Mouse (Mus musculus): ENCODE results near the gene Slc22a12.

The Slc22a12 gene

DNA sequence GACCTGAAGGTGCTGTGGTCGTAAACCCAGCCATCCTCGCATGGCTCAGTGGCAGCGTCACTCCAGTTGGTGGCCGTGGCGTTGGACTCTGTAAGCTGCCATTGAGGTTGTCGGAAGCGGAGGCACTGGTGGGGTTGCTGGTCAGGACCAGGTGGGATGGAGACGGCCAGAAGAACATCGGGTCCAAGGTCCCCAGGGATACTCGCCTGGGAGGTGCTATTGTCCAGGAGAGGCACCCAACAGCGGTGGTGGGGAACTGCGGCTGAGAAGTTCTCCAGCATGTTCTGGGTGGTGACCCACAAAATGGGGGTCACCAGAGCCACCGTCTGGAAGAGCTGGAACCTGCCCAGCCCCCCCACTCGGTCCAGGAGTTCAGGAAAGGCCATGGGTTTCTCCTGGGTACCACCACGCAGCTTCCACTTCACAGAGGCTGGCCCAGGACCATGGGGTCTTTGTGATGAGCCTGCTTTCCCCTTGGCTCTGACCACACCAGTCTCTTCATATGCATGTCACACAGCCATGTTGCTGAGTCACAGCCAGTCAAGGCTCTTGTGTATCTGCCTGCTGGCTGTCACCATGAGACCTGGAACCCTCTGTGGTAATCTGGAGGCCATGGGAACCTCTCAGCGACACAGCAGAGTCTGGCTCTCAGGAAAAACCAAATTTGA is at the start of gene Slc22a12:
TSS of gene Slc22a12 (minus strand) at position 666 of the 668 bp plus-strand sequence.
- peak; percentile 33 for DNase-seq (ENCODE audit: low read depth)

GRCm38 (mm10) chr19:6572001-6572400 is 29.2 kb upstream of the Slc22a12 start:
- DNase-seq (ENCODE audit: low read depth): no peak

GRCm38 (mm10) chr19:6571476-6571875 is 28.6 kb upstream of the Slc22a12 start:
- DNase-seq (ENCODE audit: low read depth): no peak

GRCm38 (mm10) chr19:6569561-6569960 is 26.7 kb upstream of the Slc22a12 start:
- DNase-seq (ENCODE audit: low read depth): no peak

DNA sequence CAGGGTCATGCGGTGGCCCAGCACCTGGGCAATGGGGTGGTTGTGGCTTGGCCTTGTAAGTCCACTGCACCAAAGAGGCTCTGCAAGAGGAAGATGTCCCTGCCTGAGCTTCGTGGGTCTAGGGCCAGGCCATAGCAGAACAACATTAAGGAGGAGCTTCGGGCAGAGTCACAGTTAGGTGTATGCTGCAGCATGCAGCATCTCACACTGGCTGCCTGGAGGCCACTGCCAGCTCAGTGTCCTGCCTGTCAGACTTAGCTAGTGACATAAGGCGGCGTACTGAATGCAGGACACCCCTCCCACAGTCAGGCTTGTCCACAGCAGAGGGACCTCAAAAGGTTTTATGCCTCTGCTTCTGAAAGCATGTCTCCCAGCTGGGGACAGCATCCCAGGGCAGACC is 26.2 kb upstream of the Slc22a12 start:
- no peak for DNase-seq (ENCODE audit: low read depth)

- DNase-seq (ENCODE audit: low read depth): no peak
Measured at GRCm38 (mm10) chr19:6566450-6566849, 23.6 kb upstream of the Slc22a12 start.

DNA sequence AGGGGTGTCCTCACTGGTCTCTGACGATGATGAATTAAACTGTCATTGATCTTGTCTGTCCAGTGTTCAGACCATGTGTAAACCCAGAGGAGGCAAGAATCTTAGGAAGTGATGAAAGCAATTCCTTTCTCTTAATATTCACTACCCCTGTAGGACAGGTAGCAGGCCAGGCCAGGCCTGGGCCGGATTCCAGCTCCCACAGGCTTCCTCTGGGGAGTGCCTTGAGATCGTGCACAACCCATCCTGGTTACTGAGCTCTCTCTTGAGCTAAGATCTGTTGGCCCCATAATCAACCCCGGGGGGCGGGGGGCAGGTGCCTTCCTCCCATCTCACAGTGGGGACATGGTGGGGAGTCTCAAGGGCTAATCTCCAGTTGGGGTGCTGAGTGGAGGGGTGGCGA is 22.3 kb upstream of the Slc22a12 start:
- DNase-seq (ENCODE audit: low read depth): no peak

- no peak for DNase-seq (ENCODE audit: low read depth)
Measured at GRCm38 (mm10) chr19:6560246-6560815, 17.5 kb upstream of the Slc22a12 start.

- DNase-seq (ENCODE audit: low read depth): no peak
Measured at GRCm38 (mm10) chr19:6559576-6559975, 16.7 kb upstream of the Slc22a12 start.

- no peak for DNase-seq (ENCODE audit: low read depth)
Measured at GRCm38 (mm10) chr19:6553819-6554582, 11.2 kb upstream of the Slc22a12 start.

GRCm38 (mm10) chr19:6553174-6553573 is 10.3 kb upstream of the Slc22a12 start:
- DNase-seq (ENCODE audit: low read depth): no peak

DNA sequence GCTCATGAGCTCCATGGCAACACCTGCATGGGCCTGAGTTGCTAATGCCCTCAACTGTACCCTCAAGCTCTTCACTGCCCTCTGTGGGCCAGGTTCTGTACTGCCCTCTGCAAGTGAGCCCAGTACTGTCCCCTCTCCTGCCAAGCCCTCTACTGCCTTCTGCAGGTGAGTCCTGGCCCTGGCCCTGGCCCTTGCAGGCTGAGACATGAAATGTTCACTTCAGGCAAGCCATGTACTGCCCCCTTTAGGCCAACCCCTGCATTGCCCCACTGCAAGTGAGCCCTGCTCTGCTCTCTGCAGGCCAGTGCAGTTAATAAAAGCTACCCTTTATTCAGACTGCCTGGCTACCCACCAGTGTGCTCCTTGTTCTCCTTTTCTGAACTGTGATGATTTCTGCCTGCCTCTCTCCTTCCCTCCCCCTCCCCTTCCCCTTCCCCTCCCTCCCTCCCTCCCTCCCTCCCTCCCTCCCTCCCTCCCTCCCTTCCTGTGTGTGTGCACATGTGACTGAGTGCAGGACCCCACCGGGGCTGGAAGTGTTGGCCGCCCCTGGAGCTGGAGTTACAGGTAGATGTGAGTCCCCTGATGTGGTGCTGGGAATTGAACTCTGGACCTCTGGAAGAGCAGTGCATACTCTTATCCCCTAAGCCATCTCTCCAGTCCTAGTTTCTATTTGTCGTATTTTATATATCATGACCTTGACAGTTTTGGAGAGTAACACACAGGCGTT is 9.6 kb upstream of the Slc22a12 start:
- DNase-seq (ENCODE audit: low read depth): peak; percentile 75

DNA sequence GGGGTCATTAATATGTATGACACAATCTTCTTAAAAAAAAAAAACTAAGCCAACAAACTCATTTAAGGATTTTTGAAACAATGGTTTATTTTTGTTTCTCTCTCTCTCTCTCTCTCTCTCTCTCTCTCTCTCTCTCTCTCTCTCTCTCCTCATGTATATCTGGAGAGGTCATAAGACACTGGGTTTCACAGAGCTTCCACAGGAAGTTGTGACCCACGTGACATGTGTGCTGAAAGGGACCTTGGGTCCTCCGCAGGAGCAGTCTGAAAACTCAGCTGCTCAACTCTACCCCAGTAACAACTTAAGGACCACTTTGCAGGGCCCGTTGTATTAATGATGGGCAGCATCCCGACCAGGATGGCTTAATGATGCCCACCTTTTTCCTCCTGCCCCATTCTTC is 8.4 kb upstream of the Slc22a12 start:
- peak; percentile 26 for DNase-seq (ENCODE audit: low read depth)

GRCm38 (mm10) chr19:6549566-6549965 is 6.7 kb upstream of the Slc22a12 start:
- DNase-seq (ENCODE audit: low read depth): no peak

- DNase-seq (ENCODE audit: low read depth): no peak
Measured at GRCm38 (mm10) chr19:6548431-6549410, 5.9 kb upstream of the Slc22a12 start.

DNA sequence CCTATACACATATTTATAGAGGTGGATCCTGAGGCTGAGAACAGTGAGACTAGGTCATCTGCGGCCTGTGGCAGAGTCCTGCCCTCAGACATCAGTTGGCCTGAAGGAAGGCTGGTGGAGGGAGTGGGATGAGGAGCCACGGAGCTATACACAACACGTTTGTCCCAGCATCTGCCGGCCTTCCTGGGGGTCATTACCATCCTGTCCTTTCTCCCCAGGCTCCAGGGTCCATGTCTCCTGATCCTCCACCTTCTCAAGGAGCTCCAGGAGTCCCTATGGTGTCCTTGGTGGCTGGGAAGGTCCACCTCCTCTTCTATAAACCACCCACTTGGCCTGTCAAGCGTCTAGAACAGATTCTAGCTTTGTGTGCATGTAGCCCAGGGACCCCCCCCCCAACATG is 5.0 kb upstream of the Slc22a12 start:
- no peak for DNase-seq (ENCODE audit: low read depth)

DNA sequence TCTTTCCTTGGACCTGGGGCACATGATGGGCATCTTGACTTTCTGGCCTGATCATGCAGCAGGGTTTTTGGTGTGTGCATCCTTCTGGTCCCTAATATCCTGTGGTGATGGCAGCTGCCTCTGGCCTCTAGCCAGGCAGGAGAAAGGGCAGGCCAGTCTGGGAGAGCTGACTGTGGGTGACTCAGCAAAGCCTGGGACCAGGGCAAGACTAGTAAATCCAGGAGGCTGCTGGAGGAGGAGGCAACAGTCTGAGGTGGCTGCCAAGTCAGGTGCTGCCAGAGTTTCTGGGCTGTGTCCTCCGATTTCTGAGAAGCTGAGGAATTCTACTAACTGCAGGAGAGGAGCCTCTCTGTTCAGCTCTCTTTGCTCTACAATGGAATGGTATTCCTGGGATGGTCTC is 3.3 kb upstream of the Slc22a12 start:
- peak; percentile 37 for DNase-seq (ENCODE audit: low read depth)

- DNase-seq (ENCODE audit: low read depth): no peak
Measured at GRCm38 (mm10) chr19:6545481-6545880, 2.6 kb upstream of the Slc22a12 start.

DNA sequence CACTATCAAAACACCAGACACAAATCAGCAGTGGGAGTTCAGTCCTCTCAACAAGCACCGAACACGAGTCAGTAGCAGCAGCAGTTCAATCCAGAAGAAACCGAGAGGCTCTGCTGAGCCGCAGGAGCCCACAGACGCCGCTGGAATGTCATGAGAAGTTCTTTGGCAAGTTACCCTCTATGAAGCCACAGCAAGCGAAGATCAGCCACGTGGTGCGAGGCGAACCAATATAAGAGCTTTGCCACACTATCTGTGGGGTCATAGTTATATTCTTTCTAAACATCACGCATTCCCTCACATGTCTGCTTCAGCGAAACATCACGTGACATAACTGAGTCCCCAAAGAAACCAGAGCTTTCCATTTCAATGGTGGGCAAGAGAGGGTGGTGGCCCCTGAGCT is 1.9 kb upstream of the Slc22a12 start:
- DNase-seq (ENCODE audit: low read depth): no peak

- no peak for DNase-seq (ENCODE audit: low read depth)
Measured at GRCm38 (mm10) chr19:6543518-6543917, 686 bp upstream of the Slc22a12 start.

DNA sequence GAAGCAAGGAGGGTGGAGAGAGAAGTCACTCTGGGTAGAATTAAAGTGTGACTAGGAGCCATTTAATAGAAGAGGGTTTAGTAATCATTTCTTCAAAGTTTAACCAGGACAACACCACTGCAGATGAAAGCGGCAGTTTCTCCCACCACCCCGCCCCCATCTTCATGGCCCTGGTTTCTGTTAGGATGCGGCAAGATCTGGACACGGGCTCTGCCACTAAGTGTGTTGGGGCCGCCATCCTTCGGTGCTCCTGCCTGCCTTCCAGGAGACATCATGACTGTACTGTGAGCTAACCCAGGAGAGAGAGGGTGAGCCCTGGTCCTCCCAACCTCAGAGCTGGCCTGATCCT is 177 bp upstream of the Slc22a12 start:
- no peak for DNase-seq (ENCODE audit: low read depth)

GRCm38 (mm10) chr19:6541521-6541920 is 1.3 kb downstream of the Slc22a12 start:
- DNase-seq (ENCODE audit: low read depth): no peak

Data from 416B (cell line).